Mouse (Mus musculus): ENCODE results near the gene Zfp637. TPM values are rescaled to one million over a fixed set of nuclear protein-coding genes. Genes with fewer than 3 reads are reported as not detected.

The Zfp637 gene
- total RNA-seq, 1 experiment from 2014 or later = 30.0 TPM

Other genes with a start within 250 kb of the Zfp637 start
- gene Zfp239, start 20.9 kb downstream of the Zfp637 start, total RNA-seq (2017) = 4.3 and 8.9 TPM in 2 replicates
- gene Hnrnpf, start 59.1 kb downstream of the Zfp637 start, total RNA-seq (2017) = 1,320 and 1,371 TPM in 2 replicates
- not detected in 2 replicates for gene Fxyd4, start 96.5 kb downstream of the Zfp637 start, total RNA-seq (2017)
- gene Rasgef1a, start 170.3 kb downstream of the Zfp637 start, total RNA-seq (2017) = not detected in 2 replicates